Mouse (Mus musculus): ENCODE measurements around the gene Polr2a.

DNA sequence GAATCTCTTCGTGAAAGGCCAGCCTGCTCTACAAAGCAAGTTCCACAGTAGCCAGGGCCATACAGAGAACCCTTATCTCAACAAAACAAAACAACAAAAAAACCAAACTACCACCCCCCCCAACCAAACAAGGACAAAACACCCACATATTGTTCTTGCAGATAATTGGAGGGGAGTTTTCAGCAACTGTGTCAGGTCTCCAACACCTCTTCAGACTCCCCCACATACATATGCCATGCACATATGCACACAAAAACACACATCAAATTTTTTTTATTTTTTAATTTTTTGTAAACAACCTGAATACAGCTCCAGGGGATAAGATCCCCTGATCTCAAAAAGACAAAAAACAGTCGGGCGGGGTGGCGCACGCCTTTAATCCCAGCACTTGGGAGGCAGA is 4.2 kb downstream of the Polr2a start:
- TF ChIP-seq E2F4 (IDR thresholded peaks at IDR 0.05; ENCODE audit: insufficient read depth) (no peak), POLR2A (IDR thresholded peaks at IDR 0.05; ENCODE audit: insufficient read length, low read depth) (no peak), REST (IDR thresholded peaks at IDR 0.05; ENCODE audit: insufficient read depth, insufficient read length) (no peak), MAX (IDR thresholded peaks at IDR 0.05; ENCODE audit: low read depth) (no peak), POLR2AphosphoS2 (IDR thresholded peaks at IDR 0.05; ENCODE audit: insufficient read length, low read depth) (no peak), USF1 (IDR thresholded peaks at IDR 0.05; ENCODE audit: low read depth) (no peak), SRF (IDR thresholded peaks at IDR 0.05; ENCODE audit: control insufficient read depth, insufficient read length, low read depth) (no peak), CEBPB (IDR thresholded peaks at IDR 0.05; ENCODE audit: insufficient read depth, poor library complexity, severe bottlenecking) (no peak), MYOD1 (IDR thresholded peaks at IDR 0.05; ENCODE audit: control insufficient read depth in 1 of 3, insufficient read length in 2 of 3, low read depth in 2 of 3) (no peak), TCF12 (IDR thresholded peaks at IDR 0.05; ENCODE audit: insufficient read depth, poor library complexity, severe bottlenecking) (no peak), MYOG (IDR thresholded peaks at IDR 0.05; ENCODE audit: control insufficient read depth in 1 of 3, insufficient read depth in 1 of 3, insufficient read length in 2 of 3, low read depth in 2 of 3) (no peak), TCF3 (IDR thresholded peaks at IDR 0.05; ENCODE audit: insufficient read length, low read depth) (no peak)
